Mouse (Mus musculus) lung, postnatal 0 days (tissue): ENCODE results near the gene Gnai2.
A peak's percentile ranks its signal among the peaks of the same experiment; 100 is the strongest.

Experiments
- CTCF ChIP-seq: IDR thresholded peaks from 2 replicates; pipeline ENCODE4 v1.5.1; 2016; ENCODE audit warnings: antibody characterized with exemption, mild to moderate bottlenecking
- EP300 ChIP-seq: IDR thresholded peaks from 2 replicates; pipeline ENCODE4 v1.6.1; 2016; ENCODE audit warnings: antibody characterized with exemption, mild to moderate bottlenecking, control low read depth

- TF ChIP-seq EP300 (peak; percentile 71), CTCF (peak; percentile 64)
Measured at GRCm38 (mm10) chr9:107612945-107613569, 22.1 kb downstream of the Gnai2 start.
